Mouse (Mus musculus): ENCODE data around the gene Ky. TPM values are rescaled to one million over a fixed set of nuclear protein-coding genes. Genes with fewer than 3 reads are reported as not detected.
A peak's percentile ranks its signal among the peaks of the same experiment; 100 is the strongest.

Gene Ky
- polyA plus RNA-seq, 1 experiment: 1.3 TPM

- no peak for DNase-seq (ENCODE audit: extremely low spot score in 1 of 2, low spot score in 1 of 2)
These were observed 3.4 kb upstream of the Ky start for GRCm38 (mm10) chr9:102502015-102502633.

DNA sequence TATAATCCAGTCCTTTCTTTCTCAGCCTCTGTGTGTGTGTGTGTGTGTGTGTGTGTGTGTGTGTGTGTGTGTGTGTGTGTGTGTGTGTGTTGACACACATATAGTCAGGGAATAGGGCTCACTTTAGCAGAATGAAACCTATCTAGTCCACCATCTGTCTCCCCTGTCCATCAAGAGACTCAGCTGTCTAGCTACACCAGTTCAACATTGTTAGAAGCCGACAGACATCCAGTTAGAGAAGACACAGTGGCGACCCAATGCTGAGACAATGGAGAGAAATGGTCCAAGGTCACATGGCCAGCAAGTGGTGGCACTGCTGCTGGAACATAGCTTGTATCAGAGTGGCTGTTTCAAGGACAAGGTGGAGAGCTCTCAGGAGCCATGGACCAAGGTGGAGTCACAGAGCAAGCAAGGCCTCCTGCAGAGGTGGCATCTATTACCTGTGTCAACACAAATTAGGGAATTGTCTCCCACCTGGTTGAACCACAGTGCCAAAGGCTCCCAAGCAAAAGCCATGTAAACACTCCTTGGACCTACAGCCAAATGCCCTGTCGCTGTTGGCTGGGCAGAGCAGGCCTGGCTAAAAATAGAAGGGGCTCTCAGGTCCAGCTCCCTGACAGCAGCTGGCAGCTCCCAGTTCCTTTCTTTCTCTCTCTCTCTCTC is 703 bp upstream of the Ky start:
- no peak for DNase-seq (ENCODE audit: extremely low spot score in 1 of 2, low spot score in 1 of 2)

DNA sequence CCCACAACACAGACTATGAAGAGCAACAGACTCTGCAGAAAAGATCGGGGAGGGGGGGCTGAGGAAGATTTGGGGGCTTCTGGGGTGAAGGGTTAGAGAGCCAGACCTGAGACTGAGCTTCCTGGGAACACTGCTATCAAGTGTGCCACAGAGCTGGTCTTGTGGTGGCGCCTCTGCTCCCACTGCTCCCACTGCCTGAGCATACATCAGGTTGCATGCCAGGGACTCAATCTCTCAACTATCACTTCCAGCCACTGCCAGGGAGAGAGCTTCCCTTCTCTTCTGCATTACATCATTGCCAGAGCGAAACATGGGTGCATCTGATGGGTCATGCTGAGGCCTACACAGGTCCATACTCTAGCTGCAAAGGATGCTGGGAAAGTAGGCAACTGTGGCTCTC is 2.8 kb downstream of the Ky start:
- DNase-seq (ENCODE audit: extremely low spot score in 1 of 2, low spot score in 1 of 2): no peak

DNA sequence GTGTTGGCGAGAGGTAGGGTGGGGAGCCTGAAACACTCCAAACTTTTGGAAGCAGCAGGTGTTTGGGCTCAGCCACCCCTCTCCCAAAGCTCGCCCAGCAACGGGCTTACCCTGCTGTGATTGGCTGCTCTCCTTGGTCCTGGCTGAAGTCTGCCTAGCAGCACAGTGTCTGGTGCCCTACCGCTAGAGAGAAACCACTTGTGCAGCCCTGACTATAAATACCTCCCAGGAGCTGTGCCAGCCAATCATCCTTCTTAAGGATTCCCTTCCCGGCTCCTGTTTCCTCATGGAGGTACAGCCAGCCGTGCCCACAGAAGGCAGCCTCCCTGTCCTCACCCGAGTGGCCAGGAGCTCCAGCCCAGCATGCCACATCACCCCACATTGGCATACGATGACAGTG is 5.9 kb downstream of the Ky start:
- peak in 1 of 2 experiments; percentile 42 for DNase-seq (ENCODE audit: extremely low spot score in 1 of 2, low spot score in 1 of 2)

- peak in 1 of 2 experiments; percentile 31 for DNase-seq (ENCODE audit: extremely low spot score in 1 of 2, low spot score in 1 of 2)
These were observed 8.0 kb downstream of the Ky start for GRCm38 (mm10) chr9:102513578-102513977.

DNA sequence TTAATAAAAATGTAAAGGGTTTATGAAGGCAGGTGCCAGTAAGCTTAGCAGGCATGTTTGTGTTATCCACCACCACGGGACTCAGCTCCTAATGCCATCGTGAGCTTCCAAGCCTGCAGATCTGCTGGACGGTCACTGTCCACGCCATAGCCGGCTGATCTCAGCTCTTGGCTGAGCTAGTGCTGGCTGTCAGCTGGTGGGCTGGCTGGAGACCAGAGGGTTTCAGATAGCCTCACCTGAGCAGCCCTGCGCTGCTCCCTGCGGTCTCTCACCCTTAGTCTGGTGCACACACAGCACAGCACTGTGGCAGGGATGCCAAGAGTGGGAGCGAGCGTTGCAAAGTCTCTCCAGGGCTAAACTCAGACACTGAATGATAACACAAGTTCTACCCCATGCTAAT is 12.9 kb downstream of the Ky start:
- DNase-seq (ENCODE audit: extremely low spot score in 1 of 2, low spot score in 1 of 2): no peak

GRCm38 (mm10) chr9:102521396-102521795 is 15.8 kb downstream of the Ky start:
- no peak for DNase-seq (ENCODE audit: extremely low spot score in 1 of 2, low spot score in 1 of 2)

DNA sequence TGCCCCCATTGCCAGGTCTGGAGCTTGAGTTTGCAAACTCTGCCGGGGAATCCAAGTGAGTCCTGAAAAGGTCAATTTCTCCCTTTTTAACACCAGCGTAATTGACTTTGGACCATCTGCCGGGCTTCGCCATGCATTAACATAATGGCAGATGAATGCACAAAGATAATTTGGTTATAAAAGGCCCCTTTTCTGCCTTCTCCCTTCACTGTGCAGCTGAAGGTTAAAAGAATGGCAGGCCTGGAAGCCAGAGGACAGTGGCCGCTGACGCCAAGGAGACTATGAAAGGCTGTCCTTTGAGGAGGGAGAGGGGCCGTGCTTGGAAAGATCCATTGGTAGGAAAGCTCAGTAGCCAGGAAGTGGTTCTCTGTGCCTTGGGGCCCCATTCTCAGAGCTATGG is 22.6 kb downstream of the Ky start:
- DNase-seq (ENCODE audit: extremely low spot score in 1 of 2, low spot score in 1 of 2): no peak

- DNase-seq (ENCODE audit: extremely low spot score in 1 of 2, low spot score in 1 of 2): no peak
These were observed 23.0 kb downstream of the Ky start for GRCm38 (mm10) chr9:102528561-102528960.

- DNase-seq (ENCODE audit: extremely low spot score in 1 of 2, low spot score in 1 of 2): no peak
These were observed 23.5 kb downstream of the Ky start for GRCm38 (mm10) chr9:102529008-102529407.

DNA sequence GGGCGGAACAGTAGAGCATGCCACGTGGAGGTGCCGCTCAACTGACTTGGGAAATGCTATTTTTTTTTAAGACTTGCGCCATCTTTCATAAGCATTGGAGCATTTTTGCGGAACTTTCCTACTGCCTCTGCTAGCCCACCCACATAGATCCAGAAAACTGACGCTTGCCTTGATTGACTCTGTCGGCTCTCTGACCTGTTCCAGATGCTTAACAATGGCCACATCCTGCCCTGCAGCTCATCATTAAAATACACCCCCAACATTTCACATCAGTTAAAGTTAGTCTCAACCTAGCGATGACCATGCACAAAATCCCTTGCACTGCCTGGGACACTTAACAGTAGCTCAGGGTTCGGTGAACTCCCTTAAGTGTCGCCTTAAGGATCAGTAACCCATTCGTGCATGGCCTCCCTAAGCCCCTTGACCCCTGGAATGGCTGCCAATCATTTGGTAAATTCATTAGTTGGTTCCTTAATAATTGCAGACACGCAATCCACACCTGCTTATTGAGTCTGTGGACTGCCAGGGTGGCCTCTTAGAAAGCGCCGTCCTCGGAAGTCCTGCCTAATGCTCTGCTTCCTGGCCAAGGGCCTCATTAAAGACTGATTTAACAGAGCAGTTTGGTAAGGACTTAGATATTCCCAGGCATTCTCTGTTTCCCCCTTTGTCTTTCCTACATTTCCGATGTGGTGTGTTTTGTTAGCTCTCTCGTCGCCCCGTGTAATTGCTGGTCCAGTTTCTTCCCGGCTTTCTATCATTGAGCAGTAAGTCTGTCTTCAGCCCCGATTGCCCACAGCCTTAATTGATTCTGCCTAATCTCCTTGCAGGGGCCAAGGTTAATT is 25.7 kb downstream of the Ky start:
- no peak for DNase-seq (ENCODE audit: extremely low spot score in 1 of 2, low spot score in 1 of 2)

DNA sequence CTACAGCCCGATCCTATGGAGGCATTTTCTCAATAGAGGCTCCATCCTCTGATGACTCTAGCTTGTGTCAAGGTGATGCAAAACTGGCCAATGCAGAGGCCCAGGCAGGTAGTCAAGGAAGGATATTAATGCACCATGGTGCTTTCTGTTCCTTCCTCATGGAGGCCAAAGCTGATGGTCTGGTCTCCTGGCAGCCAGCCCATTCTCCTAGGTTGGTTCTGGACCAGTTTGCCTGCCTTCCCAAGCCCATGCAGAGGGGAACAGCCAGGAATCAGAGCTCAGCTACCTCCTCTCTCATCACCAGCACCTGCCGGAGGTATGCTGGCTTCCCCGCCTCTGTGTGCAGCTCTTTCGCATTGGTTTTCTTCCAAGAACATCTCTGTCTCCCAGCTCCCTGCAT is 31.4 kb downstream of the Ky start:
- DNase-seq (ENCODE audit: extremely low spot score in 1 of 2, low spot score in 1 of 2): no peak

DNA sequence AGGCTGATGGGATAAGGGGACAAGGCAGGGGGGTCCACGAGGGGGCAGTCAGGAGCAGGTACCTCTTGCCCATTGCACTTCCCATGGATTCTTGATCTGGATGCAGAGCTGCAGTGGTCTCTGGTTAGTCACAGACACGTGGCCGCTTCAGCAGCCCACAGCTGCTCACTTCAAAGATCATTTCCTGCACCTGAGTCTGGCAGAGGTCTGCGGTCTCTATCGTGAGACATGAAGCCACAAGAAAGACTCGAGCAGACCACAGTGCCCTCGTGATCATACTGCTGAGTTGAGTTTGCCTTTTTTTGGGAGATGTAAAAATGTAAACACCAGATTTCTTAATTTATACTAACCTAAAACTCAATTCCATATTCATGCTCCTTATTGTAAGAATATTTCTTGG is 34.1 kb downstream of the Ky start:
- no peak for DNase-seq (ENCODE audit: extremely low spot score in 1 of 2, low spot score in 1 of 2)

- no peak for DNase-seq (ENCODE audit: extremely low spot score in 1 of 2, low spot score in 1 of 2)
These were observed 36.1 kb downstream of the Ky start for GRCm38 (mm10) chr9:102541666-102542065.

GRCm38 (mm10) chr9:102542540-102542939 is 37.0 kb downstream of the Ky start:
- DNase-seq (ENCODE audit: extremely low spot score in 1 of 2, low spot score in 1 of 2): no peak

DNA sequence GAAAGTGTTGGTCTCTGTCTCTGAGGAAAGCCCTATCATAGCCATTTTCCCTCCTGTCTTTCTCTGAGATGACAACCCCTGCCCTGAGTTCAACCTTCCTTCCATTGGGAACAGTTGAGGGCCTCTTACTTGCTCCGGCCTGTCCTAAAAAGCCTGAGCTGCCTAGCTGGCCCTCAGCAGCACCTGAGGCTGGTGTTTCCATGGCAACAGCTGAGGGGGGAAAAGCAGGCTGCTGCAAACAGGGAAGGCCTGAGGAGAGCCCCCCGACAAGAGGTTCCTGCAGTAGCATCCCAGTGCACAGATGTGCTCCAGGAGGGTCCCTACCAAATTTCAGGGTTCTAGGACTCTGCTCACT is 38.2 kb downstream of the Ky start:
- no peak for DNase-seq (ENCODE audit: extremely low spot score in 1 of 2, low spot score in 1 of 2)

DNA sequence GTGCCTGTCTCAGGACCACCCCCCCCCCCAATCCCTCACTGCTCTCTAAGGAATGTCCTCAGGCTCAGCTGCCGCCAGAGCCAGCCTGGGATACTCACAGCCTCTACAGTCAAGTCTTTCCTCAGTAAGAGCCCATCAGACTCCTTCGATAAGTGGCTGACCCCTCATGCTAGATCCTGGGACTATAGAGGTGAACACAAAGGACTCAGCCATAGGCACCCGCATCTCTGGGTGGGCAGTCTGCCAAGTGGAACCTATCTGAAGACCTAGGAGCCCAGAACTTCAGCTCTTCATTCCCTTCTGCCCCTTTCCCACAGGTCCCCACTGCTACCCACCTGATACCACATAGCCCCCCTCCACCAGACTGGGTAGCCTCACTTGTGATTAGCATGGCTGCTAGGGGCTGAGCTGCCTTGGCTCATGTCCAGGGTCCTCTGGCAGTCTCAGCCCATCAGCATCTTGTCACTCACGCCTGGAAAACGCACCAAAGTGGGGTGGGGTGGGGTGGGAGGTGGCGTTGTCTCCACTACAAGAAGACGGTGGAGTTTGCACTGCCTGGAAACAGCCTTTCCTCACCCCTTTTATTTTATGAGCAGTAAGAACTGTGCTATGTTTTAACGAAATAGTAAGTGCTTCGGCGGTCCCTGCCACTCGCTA is 38.7 kb downstream of the Ky start:
- DNase-seq (ENCODE audit: extremely low spot score in 1 of 2, low spot score in 1 of 2): no peak

DNA sequence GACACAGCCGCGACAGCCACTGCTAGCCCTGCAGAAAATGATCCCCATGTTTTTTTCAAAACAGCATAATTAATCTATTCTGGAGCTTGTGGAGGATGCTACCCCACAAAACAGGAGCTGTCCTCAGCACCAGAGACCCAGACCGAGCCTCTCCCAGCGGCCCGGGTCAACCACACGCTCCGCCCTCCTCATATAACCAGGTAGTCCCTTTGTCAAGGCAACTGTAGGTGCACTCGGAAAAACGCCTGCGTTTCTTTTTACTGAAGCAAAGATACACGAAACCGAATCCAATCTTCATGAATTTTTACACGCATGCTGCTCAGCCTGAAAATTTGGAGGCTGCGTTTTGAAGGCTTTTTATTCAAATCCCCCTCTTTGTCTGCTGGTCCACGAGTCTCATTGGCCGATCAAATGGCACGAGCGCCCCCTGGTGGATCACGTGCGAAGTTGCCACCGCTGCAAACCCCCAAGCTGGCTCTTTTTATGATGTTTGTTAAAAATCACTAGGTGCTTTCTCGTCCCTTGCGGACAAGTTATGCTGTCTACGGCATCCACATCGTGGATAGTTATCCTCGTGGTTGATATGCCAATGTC is 39.3 kb downstream of the Ky start:
- DNase-seq (ENCODE audit: extremely low spot score in 1 of 2, low spot score in 1 of 2): peak; percentile 41 to 93

DNA sequence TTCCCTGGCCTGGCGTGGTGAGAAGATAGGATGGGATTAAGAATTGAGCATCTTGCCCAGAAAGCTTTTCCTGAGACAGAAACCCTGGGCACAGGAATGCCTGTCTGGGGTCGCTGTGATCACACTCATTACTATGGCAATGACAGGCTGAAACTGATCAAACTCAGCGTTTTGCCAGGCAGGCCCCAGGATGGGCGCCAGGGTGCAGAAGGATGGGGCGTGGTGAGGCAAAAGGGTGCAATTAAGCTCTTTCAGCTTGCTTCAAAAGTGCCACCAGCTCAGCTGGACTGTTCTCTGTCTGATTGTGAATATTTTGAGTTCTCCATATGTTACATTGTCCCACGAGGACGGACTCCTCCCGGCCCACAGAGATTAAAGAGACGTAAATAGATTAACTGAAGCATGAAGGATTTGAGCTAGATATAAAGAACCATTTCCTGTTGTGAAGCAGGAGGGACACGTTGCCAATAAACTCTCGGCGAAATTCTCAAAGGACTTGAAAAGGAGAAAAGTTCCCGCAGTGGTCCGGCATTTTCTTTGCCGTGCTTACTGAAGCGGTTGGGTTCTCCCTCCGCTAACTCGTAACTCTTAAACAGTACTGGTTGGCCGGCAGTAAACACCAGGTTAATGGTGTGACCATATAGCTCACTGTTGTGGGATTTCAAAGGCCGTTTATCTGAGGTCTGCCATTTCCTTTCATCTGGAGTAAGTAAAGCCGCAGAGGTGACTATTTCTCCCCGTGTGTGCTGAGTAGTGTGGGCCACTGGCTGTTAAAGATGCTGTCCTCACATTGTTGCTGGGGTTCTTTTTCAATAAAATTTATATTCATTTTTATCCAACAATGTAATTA is 40.1 kb downstream of the Ky start:
- DNase-seq (ENCODE audit: extremely low spot score in 1 of 2, low spot score in 1 of 2): peak in 1 of 2 experiments; percentile 19
